Mouse (Mus musculus): ENCODE results near the gene Arhgap25.
"Not testable (repeated sequence)": the region's sequence is repeated elsewhere in the genome, so short reads cannot be mapped to it uniquely, and the experiment has no call there.

DNA sequence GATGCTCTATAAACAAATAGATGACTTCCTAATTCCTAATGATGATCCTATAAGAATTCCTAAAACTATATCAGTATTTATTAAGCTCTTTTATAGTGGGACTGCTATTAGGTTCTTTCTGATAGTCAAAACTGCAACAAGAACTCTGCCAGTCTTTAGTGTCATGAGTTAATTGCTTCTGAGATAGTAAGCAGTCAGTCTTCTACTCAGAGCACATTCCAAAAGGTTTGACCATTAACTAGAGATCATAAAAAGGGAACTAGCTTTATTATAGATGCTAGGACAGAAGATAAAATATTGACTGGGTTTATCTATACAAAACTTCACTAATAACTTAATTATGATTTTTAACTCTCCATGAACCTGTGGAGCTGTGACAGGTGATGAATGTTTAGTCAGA, 38.8 kb upstream of the Arhgap25 start:
- TF ChIP-seq CTCF (IDR thresholded peaks at IDR 0.05; ENCODE audit: borderline replicate concordance, insufficient read depth, low read length); POLR2A (IDR thresholded peaks at IDR 0.05; ENCODE audit: low read depth, low read length): not testable (repeated sequence)

Measured in embryonic fibroblast, embryonic 13.5 days (primary cell).